Mouse (Mus musculus) spleen, adult 2 months (tissue): ENCODE measurements around the gene Slc22a19. TPM values are rescaled to one million over a fixed set of nuclear protein-coding genes. Genes with fewer than 3 reads are reported as not detected.

Experiments used
- DNase-seq, 2 experiments: peaks; one replicate each; pipeline versions ENCODE4 v3.0.0 to v3.0.0-alpha.2; 2012 to 2021; ENCODE audit warnings: low spot score in 2 of 2, low read depth in 1 of 2
- H3K27ac ChIP-seq: fragments of 200-500 bp; 2 replicates; pipeline ENCODE4 v1.5.1; 2012; ENCODE audit warnings: low read length, inconsistent platforms; ENCODE audit not compliant: insufficient read depth
- H3K27me3 ChIP-seq: fragments of 200-500 bp; 2 replicates; pipeline ENCODE4 v1.6.1; 2012; ENCODE audit warnings: mild to moderate bottlenecking, moderate library complexity, low read length, inconsistent platforms; ENCODE audit not compliant: control insufficient read depth, insufficient read depth
- H3K36me3 ChIP-seq: fragments of 200-500 bp; 2 replicates; pipeline ENCODE4 v1.6.1; 2012; ENCODE audit warnings: mild to moderate bottlenecking, low read length, inconsistent platforms; ENCODE audit not compliant: control insufficient read depth, insufficient read depth
- H3K4me1 ChIP-seq: fragments of 200-500 bp; 2 replicates; pipeline ENCODE4 v1.6.1; 2011; ENCODE audit warnings: inconsistent platforms; ENCODE audit not compliant: control insufficient read depth, insufficient read depth, insufficient read length
- H3K4me3 ChIP-seq: fragments of 200-500 bp; 2 replicates; pipeline ENCODE4 v1.5.1; 2011; ENCODE audit warnings: mild to moderate bottlenecking, inconsistent platforms; ENCODE audit not compliant: insufficient read depth, insufficient read length; ENCODE audit errors: extremely low read depth
- CTCF ChIP-seq: fragments of 200-500 bp; IDR thresholded peaks from 2 replicates; pipeline ENCODE4 v1.5.1; 2011; ENCODE audit warnings: mild to moderate bottlenecking, inconsistent platforms; ENCODE audit not compliant: insufficient read depth, insufficient read length, insufficient replicate concordance; ENCODE audit errors: extremely low read depth
- POLR2A ChIP-seq: fragments of 200-500 bp; IDR thresholded peaks from 2 replicates; pipeline ENCODE4 v1.6.1; 2011; ENCODE audit warnings: low read depth, low read length, inconsistent platforms
- WGBS: fragments of 180-500 bp; shearing (Covaris S2); methylation state at CpG from one replicate; pipeline ENCODE4 v1.1.7; 2018; 5-methylcytosine and 5-hydroxymethylcytosine counted together
- polyA plus RNA-seq: library from polyadenylated mRNA; depleted of rRNA; stranded (reverse); fragments of >200 nt; gene quantifications from 2 replicates; pipeline ENCODE4 v1.2.3, GENCODE M21; 2012; rRNA removed

Gene Slc22a19
- polyA plus RNA-seq, 1 experiment, result not detected

- TF ChIP-seq POLR2A, result no peak
- no peak for TF ChIP-seq CTCF
- 83% methylated on average over 8 of the region's 8 CpGs for WGBS
- H3K27ac ChIP-seq, result no peak overlapping the region
- no peak overlapping the region for H3K4me3 ChIP-seq
- H3K27me3 ChIP-seq, result no peaks in the 10 kb centered on the region
- H3K36me3 ChIP-seq, result no peaks in the 10 kb centered on the region
- no peak for DNase-seq
- no peaks in the 10 kb centered on the region for H3K4me1 ChIP-seq
Observed at GRCm38 (mm10) chr19:7648913-7649666, 62.0 kb downstream of the Slc22a19 start.

- Histone ChIP-seq H3K4me3 (no peak overlapping the region), H3K27me3 (no peaks in the 10 kb centered on the region), H3K36me3 (no peaks in the 10 kb centered on the region), H3K27ac (no peak overlapping the region), H3K4me1 (no peaks in the 10 kb centered on the region)
- DNase-seq, result no peak
- TF ChIP-seq CTCF (no peak), POLR2A (no peak)
- 73% methylated on average over 1 of the region's 1 CpGs for WGBS
Observed at GRCm38 (mm10) chr19:7633786-7634185, 77.3 kb downstream of the Slc22a19 start.

DNA sequence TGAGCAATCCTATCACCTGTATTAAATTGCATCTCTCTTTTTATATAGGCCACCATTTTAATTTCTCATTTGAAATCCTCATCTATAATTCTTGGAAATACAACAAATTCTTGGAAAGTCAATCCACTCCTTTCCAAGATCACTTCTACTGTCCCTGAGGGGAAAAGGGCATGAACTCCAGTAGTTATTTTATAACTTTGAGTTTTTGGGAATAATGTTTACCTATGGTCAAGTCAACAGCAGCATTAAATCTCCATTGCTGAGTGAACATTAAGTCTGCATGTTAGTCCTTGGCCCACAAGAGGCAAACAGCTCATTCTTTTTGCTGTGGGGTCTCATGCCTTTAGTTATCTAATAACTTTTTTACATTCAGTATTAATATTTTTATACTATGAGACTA lies 78.1 kb downstream of the Slc22a19 start:
- H3K27ac ChIP-seq, result no peak overlapping the region
- no peaks in the 10 kb centered on the region for H3K27me3 ChIP-seq
- no peak overlapping the region for H3K4me3 ChIP-seq
- no peaks in the 10 kb centered on the region for H3K36me3 ChIP-seq
- DNase-seq, result no peak
- no peak for TF ChIP-seq POLR2A
- no peak for TF ChIP-seq CTCF
- no peaks in the 10 kb centered on the region for H3K4me1 ChIP-seq

Other genes starting within 250 kb of the Slc22a19 start
- gene Rtn3, start 228.0 kb downstream of the Slc22a19 start, polyA plus RNA-seq, result 39.6 and 53.4 TPM in 2 replicates
- 6.1 and 6.7 TPM in 2 replicates for gene Atl3, start 217.3 kb downstream of the Slc22a19 start, polyA plus RNA-seq
- gene Pla2g16, start 153.9 kb downstream of the Slc22a19 start, polyA plus RNA-seq, result 15.2 and 17.2 TPM in 2 replicates
- gene Lgals12, start 104.1 kb downstream of the Slc22a19 start, polyA plus RNA-seq, result 0.14 and 0.35 TPM in 2 replicates
- not detected in 2 replicates for gene Hrasls5, start 98.8 kb downstream of the Slc22a19 start, polyA plus RNA-seq
- gene Slc22a26, start 91.4 kb upstream of the Slc22a19 start, polyA plus RNA-seq, result not detected in 2 replicates